Mouse (Mus musculus): Measurements from ENCODE around the gene Flad1. TPM values are rescaled to one million over a fixed set of nuclear protein-coding genes. Genes with fewer than 3 reads are reported as not detected.

Flad1 gene
- polyA plus RNA-seq, 1 experiment from 2014 or later: 28.5 TPM

DNA sequence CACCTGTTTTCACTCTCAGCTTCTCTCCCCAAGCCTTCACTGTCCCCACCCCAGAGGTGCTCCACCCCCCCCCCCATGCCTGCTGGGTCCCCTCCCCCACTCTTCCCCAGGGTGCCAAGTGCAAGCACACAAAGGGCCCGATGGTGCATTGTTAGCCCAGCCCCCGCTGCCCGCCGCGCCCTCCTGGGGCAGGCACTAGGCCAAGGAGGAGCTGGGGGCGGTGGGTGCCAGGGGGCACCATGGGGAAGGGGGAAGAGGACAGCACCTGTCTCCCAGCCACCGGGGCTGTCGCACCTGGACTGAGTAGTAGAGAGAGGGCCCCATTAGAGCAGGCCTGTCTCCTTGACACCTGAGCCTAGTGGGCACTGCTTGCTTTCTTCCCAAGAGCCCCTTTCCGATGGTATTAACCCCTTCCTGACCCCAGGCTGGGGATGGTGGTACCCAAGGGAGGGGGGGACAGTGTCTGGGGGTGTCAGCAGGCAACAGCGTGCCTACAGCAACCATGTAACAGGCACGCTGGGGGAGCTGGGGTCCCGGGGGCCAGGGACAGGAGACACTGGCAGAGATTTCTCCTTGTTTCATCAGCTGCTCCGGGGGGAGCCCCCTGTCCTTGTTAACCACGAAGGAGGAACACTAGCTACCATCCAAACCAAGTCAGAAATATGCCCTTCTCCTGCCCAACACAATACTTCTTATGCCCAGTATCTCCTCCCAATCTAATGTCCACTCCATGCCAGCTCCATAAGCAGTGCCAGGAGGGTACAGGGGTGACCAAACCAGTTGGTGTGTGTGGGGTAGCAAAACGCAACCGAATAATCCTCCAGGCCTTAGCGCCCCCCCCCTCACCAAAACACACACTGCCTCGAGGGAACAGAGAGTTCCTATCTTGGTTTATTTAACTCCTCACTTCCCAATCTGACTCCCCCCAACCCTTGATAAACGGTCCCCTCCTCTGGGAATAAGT is 20.7 kb downstream of the Flad1 start:
- no peak for ATAC-seq (replicated peaks; ENCODE audit: low FRiP score)
- H3K9me3 ChIP-seq (ENCODE audit: control insufficient read depth, low read length): no peaks in the 10 kb centered on the region

DNA sequence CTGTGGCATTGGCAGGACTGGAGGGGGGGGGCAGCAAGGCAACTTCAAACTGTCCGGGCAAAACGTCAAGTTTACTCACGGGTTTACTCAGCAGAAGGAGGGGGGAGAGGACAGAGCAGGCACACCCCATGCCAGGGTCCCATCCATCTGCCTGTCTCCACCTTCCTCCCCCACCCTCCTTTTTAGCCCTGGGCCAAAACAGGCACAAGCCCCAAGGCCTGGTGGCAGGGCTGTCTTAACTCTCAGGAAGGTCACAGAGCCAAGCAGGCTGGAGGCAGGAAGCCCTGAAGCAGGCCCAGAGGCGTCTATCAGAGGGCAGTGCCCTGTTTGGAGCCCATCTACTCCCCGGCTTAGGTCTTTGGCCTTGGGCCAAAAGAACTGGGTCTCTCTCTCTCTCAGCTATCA is 21.6 kb downstream of the Flad1 start:
- Histone ChIP-seq H3K4me2 (ENCODE audit: low read depth, low read length, severe bottlenecking) (no peak overlapping the region), H3K27ac (ENCODE audit: low read depth, low read length) (no peak overlapping the region), H3K4me1 (replicated peaks; ENCODE audit: control insufficient read depth, insufficient read depth, low read length) (peaks cover 25% of the 10 kb centered on the region; the same call in 1 of the 2 replicates), H3K4me3 (ENCODE audit: low read depth, low read length) (no peak overlapping the region), H3K9ac (ENCODE audit: low read length) (no peak overlapping the region), H3K36me3 (ENCODE audit: control insufficient read depth, insufficient read depth, low read length) (no peaks in the 10 kb centered on the region), H3K9me3 (ENCODE audit: control insufficient read depth, low read length) (no peaks in the 10 kb centered on the region), H3K27me3 (ENCODE audit: control insufficient read depth, insufficient read depth, low read length) (peaks cover 2% of the 10 kb centered on the region)
- DNase-seq (ENCODE audit: low spot score) (no peak), ATAC-seq (replicated peaks; ENCODE audit: low FRiP score) (no peak)
- WGBS: 60% methylated on average over 4 of the region's 5 CpGs

More for the DNA sequence above, 20.7 kb downstream of the Flad1 start:
- Histone ChIP-seq H3K9ac (ENCODE audit: low read length) (peak overlapping the region; percentile 65), H3K27ac (ENCODE audit: low read depth, low read length) (no peak overlapping the region), H3K36me3 (ENCODE audit: control insufficient read depth, insufficient read depth, low read length) (no peaks in the 10 kb centered on the region), H3K4me3 (ENCODE audit: low read depth, low read length) (peak overlapping the region; percentile 48), H3K4me2 (ENCODE audit: low read depth, low read length, severe bottlenecking) (peak overlapping the region; percentile 99), H3K4me1 (replicated peaks; ENCODE audit: control insufficient read depth, insufficient read depth, low read length) (peaks cover 33% of the 10 kb centered on the region), H3K27me3 (ENCODE audit: control insufficient read depth, insufficient read depth, low read length) (peaks cover 2% of the 10 kb centered on the region)
- WGBS: 17% methylated on average over 19 of the region's 19 CpGs
- DNase-seq (ENCODE audit: low spot score): no peak

- peaks cover 27% of the 10 kb centered on the region; the same call in 1 of the 2 replicates for H3K4me1 ChIP-seq (replicated peaks; ENCODE audit: control insufficient read depth, insufficient read depth, low read length)
- DNase-seq (ENCODE audit: low spot score): no peak
- no peaks in the 10 kb centered on the region for H3K9me3 ChIP-seq (ENCODE audit: control insufficient read depth, low read length)
- ATAC-seq (replicated peaks; ENCODE audit: low FRiP score): no peak
- no peaks in the 10 kb centered on the region for H3K36me3 ChIP-seq (ENCODE audit: control insufficient read depth, insufficient read depth, low read length)
- WGBS: 68% methylated on average over 6 of the region's 6 CpGs
- H3K4me3 ChIP-seq (ENCODE audit: low read depth, low read length): no peak overlapping the region
- H3K4me2 ChIP-seq (ENCODE audit: low read depth, low read length, severe bottlenecking): no peak overlapping the region
- H3K27ac ChIP-seq (ENCODE audit: low read depth, low read length): no peak overlapping the region
- H3K27me3 ChIP-seq (ENCODE audit: control insufficient read depth, insufficient read depth, low read length): peaks cover 2% of the 10 kb centered on the region
- no peak overlapping the region for H3K9ac ChIP-seq (ENCODE audit: low read length)
These were observed 22.5 kb downstream of the Flad1 start for GRCm38 (mm10) chr3:89388901-89389740.

GRCm38 (mm10) chr3:89388134-89388881 is 23.4 kb downstream of the Flad1 start:
- WGBS: 79% methylated on average over 11 of the region's 11 CpGs
- H3K4me1 ChIP-seq (replicated peaks; ENCODE audit: control insufficient read depth, insufficient read depth, low read length): peaks cover 25% of the 10 kb centered on the region; the same call in 1 of the 2 replicates
- no peak overlapping the region for H3K4me2 ChIP-seq (ENCODE audit: low read depth, low read length, severe bottlenecking)
- H3K9me3 ChIP-seq (ENCODE audit: control insufficient read depth, low read length): no peaks in the 10 kb centered on the region
- H3K36me3 ChIP-seq (ENCODE audit: control insufficient read depth, insufficient read depth, low read length): no peaks in the 10 kb centered on the region
- H3K9ac ChIP-seq (ENCODE audit: low read length): no peak overlapping the region
- no peak overlapping the region for H3K27ac ChIP-seq (ENCODE audit: low read depth, low read length)
- no peak overlapping the region for H3K4me3 ChIP-seq (ENCODE audit: low read depth, low read length)
- ATAC-seq (replicated peaks; ENCODE audit: low FRiP score): no peak
- no peak for DNase-seq (ENCODE audit: low spot score)
- H3K27me3 ChIP-seq (ENCODE audit: control insufficient read depth, insufficient read depth, low read length): peaks cover 2% of the 10 kb centered on the region

DNA sequence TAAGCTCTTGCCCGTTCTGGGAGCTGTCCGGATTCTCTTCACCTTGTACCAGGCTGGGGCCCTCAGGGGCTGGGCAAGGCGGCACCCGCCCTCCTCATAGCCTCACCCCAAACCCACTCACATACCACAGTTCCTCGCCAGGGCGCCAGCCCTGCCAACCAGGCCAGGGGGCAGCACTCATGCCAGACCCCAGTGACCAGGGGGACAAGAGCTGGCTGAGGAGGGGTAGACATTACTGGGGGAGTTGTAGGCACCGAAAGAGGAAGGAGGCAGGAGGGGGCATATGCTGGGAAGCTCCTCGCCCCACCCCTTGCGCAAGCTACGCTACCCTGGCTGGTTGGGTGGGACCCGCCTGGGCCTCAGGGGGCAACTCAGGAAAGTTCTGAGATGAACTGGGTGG is 24.0 kb downstream of the Flad1 start:
- H3K4me1 ChIP-seq (replicated peaks; ENCODE audit: control insufficient read depth, insufficient read depth, low read length): peaks cover 20% of the 10 kb centered on the region; the same call in 1 of the 2 replicates
- H3K36me3 ChIP-seq (ENCODE audit: control insufficient read depth, insufficient read depth, low read length): no peaks in the 10 kb centered on the region
- H3K27me3 ChIP-seq (ENCODE audit: control insufficient read depth, insufficient read depth, low read length): peaks cover 2% of the 10 kb centered on the region
- WGBS: 75% methylated on average over 11 of the region's 11 CpGs
- ATAC-seq (replicated peaks; ENCODE audit: low FRiP score): no peak
- H3K4me3 ChIP-seq (ENCODE audit: low read depth, low read length): no peak overlapping the region
- H3K9me3 ChIP-seq (ENCODE audit: control insufficient read depth, low read length): no peaks in the 10 kb centered on the region
- no peak for DNase-seq (ENCODE audit: low spot score)
- no peak overlapping the region for H3K27ac ChIP-seq (ENCODE audit: low read depth, low read length)
- no peak overlapping the region for H3K4me2 ChIP-seq (ENCODE audit: low read depth, low read length, severe bottlenecking)
- no peak overlapping the region for H3K9ac ChIP-seq (ENCODE audit: low read length)

DNA sequence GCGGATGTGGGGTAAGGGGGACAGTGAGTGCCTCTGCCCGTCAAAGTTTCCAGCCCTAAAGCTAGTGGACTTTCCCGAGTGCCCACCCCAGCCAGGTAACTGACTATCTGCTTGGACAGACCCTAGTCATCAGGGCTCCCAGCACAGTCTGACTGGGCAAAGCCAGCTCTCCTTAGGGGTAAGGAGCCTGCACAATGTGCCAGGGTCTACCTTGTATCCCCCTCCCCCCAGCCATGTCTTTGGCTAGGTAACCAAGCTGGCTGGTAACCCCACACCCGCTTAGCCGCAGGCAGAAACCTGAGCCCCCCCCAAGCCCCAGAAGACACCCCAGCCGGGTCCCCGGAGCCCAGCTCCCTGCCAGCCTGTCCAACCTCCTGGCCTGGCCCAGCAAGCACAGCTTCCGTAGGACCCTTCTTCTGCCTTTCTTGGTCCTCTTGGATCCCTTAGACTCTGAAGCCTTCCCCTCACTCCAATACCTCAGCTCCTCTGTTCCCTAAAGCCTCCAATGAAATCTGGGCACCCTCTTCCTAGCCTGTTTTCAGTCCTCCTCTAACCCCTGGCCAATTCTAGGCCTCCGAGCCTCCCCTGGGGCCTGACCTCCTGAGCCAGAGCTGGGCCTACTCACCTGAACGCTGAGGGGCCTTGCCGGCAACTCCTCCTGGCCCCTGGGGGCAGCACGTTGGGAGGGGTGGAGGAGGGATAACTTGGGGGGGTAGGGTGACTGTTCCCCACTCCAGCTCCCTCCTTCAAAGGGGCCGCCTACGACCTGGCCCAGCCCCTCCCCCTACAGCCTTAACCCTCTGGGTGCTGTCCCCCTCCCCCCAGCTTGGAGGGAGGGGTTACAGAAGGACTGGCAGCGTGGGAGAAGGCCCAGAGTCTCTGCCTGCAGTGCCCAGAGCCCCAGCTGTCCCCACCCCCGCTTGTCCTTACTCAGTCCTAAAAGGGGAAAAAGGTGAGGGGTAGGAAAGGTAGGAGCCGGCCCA is 24.9 kb downstream of the Flad1 start:
- peaks cover 2% of the 10 kb centered on the region; the same call in 1 of the 2 replicates for H3K27me3 ChIP-seq (ENCODE audit: control insufficient read depth, insufficient read depth, low read length)
- 52% methylated on average over 17 of the region's 17 CpGs for WGBS
- H3K4me1 ChIP-seq (replicated peaks; ENCODE audit: control insufficient read depth, insufficient read depth, low read length): peaks cover 14% of the 10 kb centered on the region; the same call in 1 of the 2 replicates
- no peaks in the 10 kb centered on the region for H3K9me3 ChIP-seq (ENCODE audit: control insufficient read depth, low read length)
- DNase-seq (ENCODE audit: low spot score) (no peak), ATAC-seq (replicated peaks; ENCODE audit: low FRiP score) (no peak)
- H3K27ac ChIP-seq (ENCODE audit: low read depth, low read length): no peak overlapping the region
- H3K4me2 ChIP-seq (ENCODE audit: low read depth, low read length, severe bottlenecking): no peak overlapping the region
- no peak overlapping the region for H3K4me3 ChIP-seq (ENCODE audit: low read depth, low read length)
- no peaks in the 10 kb centered on the region for H3K36me3 ChIP-seq (ENCODE audit: control insufficient read depth, insufficient read depth, low read length)
- H3K9ac ChIP-seq (ENCODE audit: low read length): peak overlapping the region; percentile 10; the same call in 1 of the 2 replicates

GRCm38 (mm10) chr3:89385451-89385850 is 26.2 kb downstream of the Flad1 start:
- no peak overlapping the region for H3K9ac ChIP-seq (ENCODE audit: low read length)
- WGBS: 35% methylated on average over 11 of the region's 11 CpGs
- ATAC-seq (replicated peaks; ENCODE audit: low FRiP score) (no peak), DNase-seq (ENCODE audit: low spot score) (no peak)
- H3K4me1 ChIP-seq (replicated peaks; ENCODE audit: control insufficient read depth, insufficient read depth, low read length): peaks cover 4% of the 10 kb centered on the region; the same call in 1 of the 2 replicates
- H3K36me3 ChIP-seq (ENCODE audit: control insufficient read depth, insufficient read depth, low read length): no peaks in the 10 kb centered on the region
- H3K4me2 ChIP-seq (ENCODE audit: low read depth, low read length, severe bottlenecking): no peak overlapping the region
- H3K4me3 ChIP-seq (ENCODE audit: low read depth, low read length): no peak overlapping the region
- no peaks in the 10 kb centered on the region for H3K9me3 ChIP-seq (ENCODE audit: control insufficient read depth, low read length)
- H3K27ac ChIP-seq (ENCODE audit: low read depth, low read length): no peak overlapping the region
- H3K27me3 ChIP-seq (ENCODE audit: control insufficient read depth, insufficient read depth, low read length): no peaks in the 10 kb centered on the region
